Mouse (Mus musculus) midbrain, embryonic 15.5 days (tissue): ENCODE data around the gene Nupr1. TPM values are rescaled to one million over a fixed set of nuclear protein-coding genes. Genes with fewer than 3 reads are reported as not detected.

Source experiments
- ATAC-seq: fragments of 200-750 bp; cut with Nextera tagmentation; replicated peaks from 2 replicates; pipeline ENCODE4 v1.8.0; 2017; ENCODE audit warnings: moderate TSS enrichment
- H3K27ac ChIP-seq: fragments of 300-500 bp; sonication (generic); 2 replicates; pipeline ENCODE4 v1.5.1; 2015; ENCODE audit warnings: mild to moderate bottlenecking, inconsistent platforms
- H3K27me3 ChIP-seq: fragments of 300-500 bp; sonication (generic); replicated peaks from 2 replicates; pipeline ENCODE4 v1.6.1; 2015; ENCODE audit warnings: inconsistent platforms
- H3K36me3 ChIP-seq: fragments of 300-500 bp; sonication (generic); replicated peaks from 2 replicates; pipeline ENCODE4 v1.6.1; 2015; ENCODE audit warnings: inconsistent platforms
- H3K4me1 ChIP-seq: fragments of 300-500 bp; sonication (generic); 2 replicates; pipeline ENCODE4 v1.6.1; 2015; ENCODE audit warnings: inconsistent platforms
- H3K4me2 ChIP-seq: fragments of 300-500 bp; sonication (generic); 2 replicates; pipeline ENCODE4 v1.6.1; 2015; ENCODE audit warnings: inconsistent platforms, mild to moderate bottlenecking, moderate library complexity
- H3K4me3 ChIP-seq: fragments of 300-500 bp; sonication (generic); 2 replicates; pipeline ENCODE4 v1.5.1; 2015; ENCODE audit warnings: mild to moderate bottlenecking, inconsistent platforms
- H3K9ac ChIP-seq: fragments of 300-500 bp; sonication (generic); 2 replicates; pipeline ENCODE4 v1.6.1; 2015; ENCODE audit warnings: mild to moderate bottlenecking, inconsistent platforms
- H3K9me3 ChIP-seq: fragments of 300-500 bp; sonication (generic); 2 replicates; pipeline ENCODE4 v1.6.1; 2016; ENCODE audit warnings: inconsistent platforms
- WGBS: fragments of 180-500 bp; shearing (Covaris S2); methylation state at CpG from one replicate; pipeline ENCODE4 v1.1.7; 2015; ENCODE audit warnings: mixed read lengths; 5-methylcytosine and 5-hydroxymethylcytosine counted together
- polyA plus RNA-seq: library from polyadenylated mRNA; unstranded; fragments of >200 nt; fragmentation: Nextera tagmentation; extraction: Ambion mirVana; gene quantifications from 2 replicates; pipeline ENCODE4 v1.2.1, GENCODE M21; 2015

Nupr1 gene
- polyA plus RNA-seq, 1 experiment from 2014 or later, result 11.5 TPM

DNA sequence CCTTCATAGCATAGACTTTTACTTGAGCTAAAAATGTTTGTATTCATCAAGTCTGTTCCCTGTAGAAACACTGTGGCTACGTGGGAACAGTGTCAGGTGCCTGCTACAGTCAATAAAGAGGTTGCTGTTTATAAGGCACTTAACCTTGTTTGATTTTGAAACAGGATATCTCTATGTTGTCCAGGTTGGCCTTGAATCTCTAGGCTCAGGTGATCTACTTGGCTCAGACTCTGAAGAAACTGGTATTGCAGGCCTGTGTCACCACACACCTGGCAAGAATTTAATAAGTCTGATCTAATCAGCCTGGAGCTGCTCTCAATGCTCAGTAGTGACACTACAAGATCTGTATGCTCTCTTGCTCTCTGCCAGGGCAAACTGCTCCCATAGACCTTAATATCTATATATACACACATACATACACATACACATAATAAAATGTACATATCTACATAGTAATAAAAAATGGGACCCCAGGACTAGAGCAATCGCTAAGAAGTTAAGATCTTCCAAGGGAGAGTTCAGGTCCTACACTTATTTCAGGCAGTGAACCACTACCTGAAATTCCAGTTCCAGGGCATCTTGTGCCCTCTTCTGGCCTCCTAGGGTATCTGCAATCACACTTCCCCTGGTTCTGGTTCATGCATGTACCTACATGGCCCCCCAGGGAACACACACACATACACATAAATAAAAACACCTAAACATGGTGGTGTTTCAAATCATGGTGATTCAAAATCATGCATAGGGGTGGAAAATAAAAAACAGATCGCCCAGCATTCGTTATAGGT lies 6.3 kb upstream of the Nupr1 start:
- no peaks in the 10 kb centered on the region for H3K4me1 ChIP-seq
- no peaks in the 10 kb centered on the region for H3K36me3 ChIP-seq
- H3K4me3 ChIP-seq, result no peak overlapping the region
- no peak overlapping the region for H3K27ac ChIP-seq
- H3K27me3 ChIP-seq, result no peaks in the 10 kb centered on the region
- WGBS, result 20% methylated on average over 4 of the region's 4 CpGs
- H3K9ac ChIP-seq, result no peak overlapping the region
- H3K9me3 ChIP-seq, result no peaks in the 10 kb centered on the region
- no peak for ATAC-seq
- no peak overlapping the region for H3K4me2 ChIP-seq

DNA sequence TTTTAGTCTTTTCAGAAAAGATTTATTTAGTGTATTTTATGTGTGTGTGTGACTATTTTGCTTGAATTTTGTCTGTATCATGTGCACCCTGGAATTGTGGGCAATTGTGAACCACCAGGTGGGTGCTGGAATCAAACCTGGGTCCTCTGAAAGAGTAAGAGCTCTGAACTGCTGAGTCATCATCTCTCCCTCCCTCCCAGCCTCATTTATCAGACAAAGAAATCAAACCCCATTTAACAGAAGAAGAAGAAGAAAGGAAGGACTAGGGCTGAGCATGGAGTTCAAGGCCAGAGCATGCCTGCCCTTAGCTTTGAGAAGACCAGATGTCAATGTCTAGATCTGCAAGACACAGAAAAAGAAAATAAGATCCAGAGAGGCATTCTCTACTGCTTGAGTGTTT lies 4.7 kb upstream of the Nupr1 start:
- no peak overlapping the region for H3K4me2 ChIP-seq
- no peaks in the 10 kb centered on the region for H3K27me3 ChIP-seq
- H3K4me3 ChIP-seq, result no peak overlapping the region
- H3K36me3 ChIP-seq, result no peaks in the 10 kb centered on the region
- no peak for ATAC-seq
- no peak overlapping the region for H3K27ac ChIP-seq
- no peak overlapping the region for H3K9ac ChIP-seq
- no peaks in the 10 kb centered on the region for H3K4me1 ChIP-seq
- no peaks in the 10 kb centered on the region for H3K9me3 ChIP-seq

DNA sequence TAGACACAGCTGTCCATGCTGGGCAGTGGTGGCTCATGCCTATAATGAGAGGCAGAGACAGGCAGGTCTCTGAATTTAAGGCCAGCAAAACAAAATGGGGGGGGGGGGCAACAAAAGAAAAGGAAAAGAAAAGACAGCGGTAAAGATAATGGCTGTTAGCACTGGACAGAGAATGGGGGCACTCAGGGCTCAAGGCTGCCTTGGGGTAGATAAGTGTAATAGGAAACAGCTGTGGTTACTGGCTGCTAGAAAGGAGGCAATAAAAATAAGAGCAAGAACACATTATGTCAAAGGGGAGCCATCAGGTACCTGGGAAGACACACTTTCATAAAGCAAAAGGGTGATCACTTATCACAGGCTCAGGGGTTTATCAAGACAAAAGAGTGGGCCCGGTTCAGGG lies 1.8 kb upstream of the Nupr1 start:
- ATAC-seq, result no peak
- Histone ChIP-seq H3K4me3 (no peak overlapping the region), H3K27ac (no peak overlapping the region), H3K4me1 (no peaks in the 10 kb centered on the region), H3K27me3 (no peaks in the 10 kb centered on the region), H3K4me2 (no peak overlapping the region), H3K36me3 (no peaks in the 10 kb centered on the region), H3K9ac (no peak overlapping the region), H3K9me3 (no peaks in the 10 kb centered on the region)
- 87% methylated on average over 2 of the region's 2 CpGs for WGBS

DNA sequence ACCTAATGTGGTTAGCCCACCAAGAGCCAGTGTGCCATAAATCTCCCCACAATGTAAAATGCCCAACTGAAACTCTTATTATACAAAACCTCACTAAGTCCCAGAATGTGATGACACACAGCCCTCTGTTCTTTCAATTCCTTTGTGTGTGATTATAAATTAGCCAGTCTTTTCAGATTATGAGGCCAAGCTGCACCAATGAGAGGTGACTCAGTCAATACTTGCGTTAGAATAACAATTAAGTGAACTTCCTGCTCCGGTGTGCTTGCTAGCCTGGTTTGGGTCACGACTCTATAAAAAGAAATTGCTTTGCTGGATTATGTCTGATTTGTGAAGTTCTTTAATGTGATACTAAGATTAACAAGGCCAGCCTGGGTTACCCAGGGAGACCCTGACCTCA lies 746 bp downstream of the Nupr1 start:
- no peak overlapping the region for H3K9ac ChIP-seq
- 31% methylated on average over 3 of the region's 3 CpGs for WGBS
- no peak overlapping the region for H3K27ac ChIP-seq
- no peak for ATAC-seq
- no peak overlapping the region for H3K4me2 ChIP-seq
- no peak overlapping the region for H3K4me3 ChIP-seq
- no peaks in the 10 kb centered on the region for H3K36me3 ChIP-seq
- H3K27me3 ChIP-seq, result no peaks in the 10 kb centered on the region
- no peaks in the 10 kb centered on the region for H3K9me3 ChIP-seq
- no peaks in the 10 kb centered on the region for H3K4me1 ChIP-seq

- Histone ChIP-seq H3K4me2 (no peak overlapping the region), H3K9me3 (no peaks in the 10 kb centered on the region), H3K4me3 (no peak overlapping the region), H3K9ac (no peak overlapping the region), H3K36me3 (no peaks in the 10 kb centered on the region), H3K4me1 (no peaks in the 10 kb centered on the region), H3K27me3 (no peaks in the 10 kb centered on the region), H3K27ac (no peak overlapping the region)
- ATAC-seq, result no peak
- WGBS, result 76% methylated on average over 6 of the region's 6 CpGs
Observed at GRCm38 (mm10) chr7:126628111-126628510, 2.5 kb downstream of the Nupr1 start.

DNA sequence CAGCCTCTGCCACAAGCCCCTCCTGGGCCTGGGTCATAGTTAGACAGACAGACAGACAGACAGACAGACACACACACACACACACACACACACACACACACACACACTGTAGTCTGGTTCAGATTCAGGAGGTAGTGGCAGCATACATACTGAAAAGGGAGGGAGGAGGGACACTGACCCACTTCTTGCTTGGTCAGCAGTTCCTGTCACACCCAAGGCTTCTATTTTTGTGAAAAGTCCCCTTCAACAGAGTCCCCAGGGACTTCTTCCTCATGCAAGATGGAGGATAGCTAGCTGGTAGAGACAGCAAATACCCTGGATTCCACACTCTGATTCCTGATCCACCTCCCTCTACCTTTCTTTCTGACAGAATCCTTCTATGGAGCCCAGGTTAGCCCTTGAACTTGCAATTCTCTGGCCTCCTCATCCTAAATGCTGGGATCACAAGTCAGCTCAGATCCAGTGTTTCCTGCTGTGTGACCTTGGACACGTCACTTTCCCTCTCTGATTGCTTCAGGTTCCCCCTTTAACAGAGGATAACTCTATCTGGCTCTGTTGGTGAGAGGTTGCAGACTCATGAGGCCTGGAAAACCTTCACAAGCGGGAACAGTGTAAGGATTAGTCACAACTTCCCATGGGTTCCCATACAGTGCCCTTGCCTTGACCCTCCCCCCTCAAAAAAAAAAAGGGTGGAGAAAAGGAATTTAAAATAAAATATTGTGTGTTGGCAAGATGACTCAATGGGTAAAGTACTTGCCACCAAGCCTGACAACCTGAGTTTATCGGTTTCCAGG lies 4.7 kb downstream of the Nupr1 start:
- 76% methylated on average over 3 of the region's 3 CpGs for WGBS
- Histone ChIP-seq H3K9ac (no peak overlapping the region), H3K4me1 (no peaks in the 10 kb centered on the region), H3K4me3 (no peak overlapping the region), H3K27ac (no peak overlapping the region), H3K9me3 (no peaks in the 10 kb centered on the region), H3K36me3 (no peaks in the 10 kb centered on the region), H3K27me3 (no peaks in the 10 kb centered on the region), H3K4me2 (no peak overlapping the region)
- no peak for ATAC-seq

DNA sequence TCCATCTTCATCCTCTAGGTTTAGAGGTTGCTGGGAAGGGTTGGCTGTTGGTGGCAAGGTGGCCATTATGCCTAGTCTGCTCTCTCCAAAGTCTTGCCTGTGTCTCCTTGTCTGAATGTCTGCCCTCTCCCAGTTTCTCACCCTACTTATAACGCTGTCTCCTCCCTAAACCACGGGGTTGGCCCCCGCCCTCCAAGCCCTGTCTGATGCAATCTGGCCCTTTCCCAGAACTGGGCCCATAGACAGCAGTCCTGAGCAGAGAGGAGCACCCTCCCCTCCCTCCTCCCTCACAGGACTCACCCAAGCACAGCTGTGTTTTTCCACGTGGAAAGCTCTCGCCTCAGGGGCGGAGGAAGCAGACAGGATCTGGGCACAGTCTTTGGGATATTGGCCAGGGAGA lies 5.3 kb downstream of the Nupr1 start:
- Histone ChIP-seq H3K4me3 (no peak overlapping the region), H3K27me3 (no peaks in the 10 kb centered on the region), H3K9ac (no peak overlapping the region), H3K4me2 (no peak overlapping the region), H3K27ac (no peak overlapping the region), H3K36me3 (no peaks in the 10 kb centered on the region), H3K4me1 (no peaks in the 10 kb centered on the region), H3K9me3 (no peaks in the 10 kb centered on the region)
- WGBS, result 63% methylated on average over 6 of the region's 6 CpGs
- no peak for ATAC-seq

GRCm38 (mm10) chr7:126624774-126625173 lies 5.9 kb downstream of the Nupr1 start:
- H3K9ac ChIP-seq, result no peak overlapping the region
- no peak overlapping the region for H3K4me3 ChIP-seq
- H3K36me3 ChIP-seq, result no peaks in the 10 kb centered on the region
- 77% methylated on average over 16 of the region's 16 CpGs for WGBS
- no peaks in the 10 kb centered on the region for H3K9me3 ChIP-seq
- H3K27ac ChIP-seq, result no peak overlapping the region
- H3K4me2 ChIP-seq, result no peak overlapping the region
- no peaks in the 10 kb centered on the region for H3K27me3 ChIP-seq
- no peak for ATAC-seq
- no peaks in the 10 kb centered on the region for H3K4me1 ChIP-seq

DNA sequence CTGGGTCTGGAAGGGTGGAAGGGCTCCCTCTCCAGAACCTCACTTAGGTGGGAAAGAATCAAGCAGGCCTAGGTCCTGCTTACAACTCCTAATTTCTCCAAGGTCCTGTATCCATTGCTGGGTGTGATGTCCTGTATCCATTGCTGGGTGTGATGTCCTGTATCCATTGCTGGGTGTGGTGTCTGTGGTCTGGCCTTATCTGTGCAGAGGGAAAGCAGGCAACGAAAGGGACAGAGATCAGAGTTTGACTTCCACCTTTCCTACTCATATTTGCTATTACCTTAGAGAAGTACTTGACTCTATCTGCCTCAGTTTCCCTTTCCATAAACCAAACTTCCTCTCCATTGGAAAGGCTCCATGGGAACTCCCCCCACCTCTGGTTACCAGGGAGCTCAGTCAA lies 7.3 kb downstream of the Nupr1 start:
- Histone ChIP-seq H3K4me2 (no peak overlapping the region), H3K4me3 (no peak overlapping the region), H3K27ac (no peak overlapping the region), H3K27me3 (no peaks in the 10 kb centered on the region), H3K9ac (no peak overlapping the region), H3K9me3 (no peaks in the 10 kb centered on the region), H3K4me1 (no peaks in the 10 kb centered on the region), H3K36me3 (no peaks in the 10 kb centered on the region)
- ATAC-seq, result no peak
- 81% methylated on average over 1 of the region's 1 CpGs for WGBS

GRCm38 (mm10) chr7:126621452-126622359 lies 9.0 kb downstream of the Nupr1 start:
- Histone ChIP-seq H3K4me3 (no peak overlapping the region), H3K9ac (no peak overlapping the region), H3K27me3 (no peaks in the 10 kb centered on the region), H3K9me3 (no peaks in the 10 kb centered on the region), H3K4me2 (no peak overlapping the region), H3K4me1 (no peaks in the 10 kb centered on the region), H3K27ac (no peak overlapping the region), H3K36me3 (no peaks in the 10 kb centered on the region)
- no peak for ATAC-seq
- WGBS, result 89% methylated on average over 9 of the region's 9 CpGs

- Histone ChIP-seq H3K4me2 (no peak overlapping the region), H3K9me3 (no peaks in the 10 kb centered on the region), H3K36me3 (no peaks in the 10 kb centered on the region), H3K27me3 (no peaks in the 10 kb centered on the region), H3K27ac (no peak overlapping the region), H3K4me1 (no peaks in the 10 kb centered on the region), H3K9ac (no peak overlapping the region), H3K4me3 (no peak overlapping the region)
- WGBS, result 81% methylated on average over 10 of the region's 10 CpGs
- no peak for ATAC-seq
Observed at GRCm38 (mm10) chr7:126619559-126620275, 10.9 kb downstream of the Nupr1 start.

GRCm38 (mm10) chr7:126616707-126617106 lies 14.0 kb downstream of the Nupr1 start:
- H3K9ac ChIP-seq, result no peak overlapping the region
- ATAC-seq, result no peak
- WGBS, result 71% methylated on average over 3 of the region's 3 CpGs
- H3K4me2 ChIP-seq, result no peak overlapping the region
- H3K27ac ChIP-seq, result no peak overlapping the region
- no peaks in the 10 kb centered on the region for H3K4me1 ChIP-seq
- no peaks in the 10 kb centered on the region for H3K9me3 ChIP-seq
- H3K36me3 ChIP-seq, result no peaks in the 10 kb centered on the region
- no peaks in the 10 kb centered on the region for H3K27me3 ChIP-seq
- no peak overlapping the region for H3K4me3 ChIP-seq
